24 mouse cellular contexts compared by ENCODE assay signal in the genomic region with DNA sequence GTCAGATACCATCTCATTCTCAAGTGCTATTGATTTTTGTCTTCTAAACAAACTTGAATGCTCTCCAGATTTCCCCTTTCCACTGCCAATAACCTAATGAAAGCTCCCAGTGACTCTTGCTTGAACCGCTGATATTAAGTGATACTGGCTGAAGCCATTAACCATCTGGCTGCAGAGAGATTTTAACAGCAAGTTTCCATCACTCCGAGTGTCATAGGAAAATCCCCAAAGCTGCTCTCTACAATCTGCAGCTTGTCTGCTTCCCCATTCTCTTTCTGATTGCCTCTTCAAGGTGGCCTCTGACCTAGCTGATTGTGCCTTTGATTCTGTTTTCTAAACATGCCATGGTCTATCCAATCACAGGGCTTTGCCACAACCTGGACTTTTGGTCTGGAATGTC.
A peak's percentile ranks its signal among the peaks of the same experiment; 100 is the strongest.
DNase-seq lines count a peak whose midpoint lies in the region; ATAC-seq and TF ChIP-seq lines count a peak whose summit lies in the region.
"Had no signal": no experiment of that assay in that cellular context is flagged by ENCODE, and none has a peak within 500 bp of the region (broad histone marks: within the 10 kb centered on the region; RNA-seq: fewer than 3 reads in every experiment).

No protein-coding gene starts in this region.

- H3K4me1 ChIP-seq in liver, adult 2 months (ENCODE audit: control insufficient read depth, insufficient read depth, low read length) = no peaks in the 10 kb centered on the region
- no peaks in the 10 kb centered on the region for H3K4me1 ChIP-seq in stomach, embryonic 14.5 days (ENCODE audit: control insufficient read depth, insufficient read depth, low read length)
- no peaks in the 10 kb centered on the region for H3K4me1 ChIP-seq in stomach, postnatal 0 days (replicated peaks; ENCODE audit: control insufficient read depth, insufficient read depth)
- no peaks in the 10 kb centered on the region for H3K4me1 ChIP-seq in lung, postnatal 0 days (ENCODE audit: insufficient read depth, low read depth, low read length)
- peaks cover 9% of the 10 kb centered on the region; the same call in 1 of the 2 replicates for H3K4me1 ChIP-seq in forebrain, embryonic 10.5 days
- H3K4me1 ChIP-seq in hindbrain, embryonic 14.5 days (replicated peaks; ENCODE audit: control insufficient read depth, insufficient read depth, low read length) = no peaks in the 10 kb centered on the region
- H3K4me1 ChIP-seq: heart, embryonic 12.5 days; kidney, embryonic 15.5 days; limb, embryonic 10.5 days; megakaryocyte, embryonic 14.5 days; neural tube, embryonic 15.5 days had no signal

- H3K79me2 ChIP-seq in liver, adult 2 months (ENCODE audit: control insufficient read depth, insufficient read depth, low read length) = no peaks in the 10 kb centered on the region

- ATAC-seq in stomach, embryonic 14.5 days (ENCODE audit: insufficient number of reproducible peaks, insufficient read depth, low FRiP score, low read depth) = peak; percentile 28; the same call in 1 of the 2 replicates
- ATAC-seq in stomach, postnatal 0 days (ENCODE audit: low FRiP score, low TSS enrichment) = no peak
- ATAC-seq in lung, postnatal 0 days = no peak
- no peak for ATAC-seq in hindbrain, embryonic 14.5 days (ENCODE audit: low FRiP score)
- ATAC-seq: forebrain, embryonic 16.5 days; liver, postnatal 0 days had no signal

- TF ChIP-seq CTCF in liver, adult 2 months (IDR thresholded peaks at IDR 0.05; ENCODE audit: low read depth, low read length) = no peak
- TF ChIP-seq CTCF in stomach, postnatal 0 days (IDR thresholded peaks at IDR 0.05; ENCODE audit: low read depth) = no peak
- no peak for TF ChIP-seq CTCF in lung, postnatal 0 days (IDR thresholded peaks at IDR 0.05)

- DNase-seq in liver, adult 2 months (ENCODE audit: extremely low read depth, low read depth, low spot score) = peak; percentile 4
- DNase-seq in liver = no peak
- no peak for DNase-seq in stomach, postnatal 0 days (ENCODE audit: low spot score)
- DNase-seq in lung, postnatal 0 days (ENCODE audit: low spot score) = peak; percentile 6
- peak; percentile 1 for DNase-seq in yolk sac, embryonic 10.5 days (ENCODE audit: low spot score)
- DNase-seq in forebrain, embryonic 10.5 days (ENCODE audit: extremely low spot score, low spot score) = no peak
- no peak for DNase-seq in hindbrain, embryonic 14.5 days (ENCODE audit: low spot score)
- DNase-seq: adrenal gland, postnatal 36 days; cerebellum, adult 11 months; gastrocnemius, postnatal 14 days; heart, adult 18-20 months; heart, postnatal 10 days; kidney, adult 11 months; kidney, postnatal 4 days; liver, postnatal 0 days; right cerebral cortex, postnatal 14 days had no signal

- no peak overlapping the region for H3K4me2 ChIP-seq in stomach, embryonic 14.5 days (replicated peaks; ENCODE audit: low read depth, low read length)
- H3K4me2 ChIP-seq in stomach, postnatal 0 days (replicated peaks; ENCODE audit: low read depth) = no peak overlapping the region
- no peak overlapping the region for H3K4me2 ChIP-seq in lung, postnatal 0 days (replicated peaks; ENCODE audit: low read depth, low read length)
- H3K4me2 ChIP-seq in hindbrain, embryonic 14.5 days (replicated peaks) = no peak overlapping the region
- H3K4me2 ChIP-seq: heart, embryonic 12.5 days; kidney, embryonic 15.5 days; liver, embryonic 11.5 days; neural tube, embryonic 15.5 days had no signal

- WGBS in liver, adult 2 months = 59% methylated on average over 2 of the region's 2 CpGs
- 27% methylated on average over 2 of the region's 2 CpGs for WGBS in stomach, embryonic 14.5 days
- 43% methylated on average over 2 of the region's 2 CpGs for WGBS in stomach, postnatal 0 days
- 31% methylated on average over 2 of the region's 2 CpGs for WGBS in lung, postnatal 0 days
- WGBS in forebrain, embryonic 10.5 days = 65% methylated on average over 2 of the region's 2 CpGs
- 46% methylated on average over 2 of the region's 2 CpGs for WGBS in hindbrain, embryonic 14.5 days

- TF ChIP-seq EP300 in stomach, postnatal 0 days (optimal IDR thresholded peaks at IDR 0.05) = no peak
- TF ChIP-seq EP300 in lung, postnatal 0 days (IDR thresholded peaks at IDR 0.05) = no peak

- TF ChIP-seq POLR2A in liver, adult 2 months (IDR thresholded peaks at IDR 0.05; ENCODE audit: extremely low read depth, insufficient read depth, low read length) = no peak

- no peaks in the 10 kb centered on the region for H3K9me3 ChIP-seq in stomach, embryonic 14.5 days (ENCODE audit: control insufficient read depth, low read depth, low read length)
- no peaks in the 10 kb centered on the region for H3K9me3 ChIP-seq in stomach, postnatal 0 days (ENCODE audit: control insufficient read depth, low read length)
- H3K9me3 ChIP-seq in lung, postnatal 0 days (ENCODE audit: low read length) = no peaks in the 10 kb centered on the region
- H3K9me3 ChIP-seq in forebrain, embryonic 10.5 days = no peaks in the 10 kb centered on the region
- no peaks in the 10 kb centered on the region for H3K9me3 ChIP-seq in hindbrain, embryonic 14.5 days (ENCODE audit: control insufficient read depth, low read length)
- H3K9me3 ChIP-seq: kidney, embryonic 15.5 days; limb, embryonic 10.5 days; neural tube, embryonic 15.5 days had no signal

- H3K36me3 ChIP-seq in liver, adult 2 months (ENCODE audit: control insufficient read depth, insufficient read depth, low read length) = no peaks in the 10 kb centered on the region
- no peaks in the 10 kb centered on the region for H3K36me3 ChIP-seq in stomach, embryonic 14.5 days (ENCODE audit: control insufficient read depth, insufficient read depth, low read length)
- no peaks in the 10 kb centered on the region for H3K36me3 ChIP-seq in stomach, postnatal 0 days (ENCODE audit: control insufficient read depth, insufficient read depth, low read length)
- H3K36me3 ChIP-seq in lung, postnatal 0 days (ENCODE audit: insufficient read depth, low read length) = no peaks in the 10 kb centered on the region
- no peaks in the 10 kb centered on the region for H3K36me3 ChIP-seq in forebrain, embryonic 10.5 days (replicated peaks)
- H3K36me3 ChIP-seq in hindbrain, embryonic 14.5 days (replicated peaks; ENCODE audit: control insufficient read depth, insufficient read depth) = no peaks in the 10 kb centered on the region
- H3K36me3 ChIP-seq: heart, embryonic 12.5 days; kidney, embryonic 15.5 days; limb, embryonic 10.5 days; neural tube, embryonic 15.5 days had no signal

- no peak overlapping the region for H3K9ac ChIP-seq in liver, adult 2 months (ENCODE audit: low read depth, low read length)
- no peak overlapping the region for H3K9ac ChIP-seq in stomach, embryonic 14.5 days (replicated peaks; ENCODE audit: low read depth, low read length)
- H3K9ac ChIP-seq in stomach, postnatal 0 days (ENCODE audit: low read length) = no peak overlapping the region
- H3K9ac ChIP-seq in lung, postnatal 0 days (replicated peaks; ENCODE audit: low read depth) = no peak overlapping the region
- H3K9ac ChIP-seq in hindbrain, embryonic 14.5 days = no peak overlapping the region
- H3K9ac ChIP-seq: heart, embryonic 12.5 days; kidney, embryonic 15.5 days; liver, postnatal 0 days; neural tube, embryonic 15.5 days had no signal

- H3K27me3 ChIP-seq in liver, adult 2 months (ENCODE audit: control insufficient read depth, insufficient read depth, low read length) = no peaks in the 10 kb centered on the region
- no peaks in the 10 kb centered on the region for H3K27me3 ChIP-seq in stomach, embryonic 14.5 days (ENCODE audit: control insufficient read depth, insufficient read depth, low read length)
- no peaks in the 10 kb centered on the region for H3K27me3 ChIP-seq in stomach, postnatal 0 days (ENCODE audit: control insufficient read depth, insufficient read depth, low read length)
- no peaks in the 10 kb centered on the region for H3K27me3 ChIP-seq in lung, postnatal 0 days (replicated peaks; ENCODE audit: insufficient read depth, low read length)
- 0 out of 2 replicates have a peak, but pooled peaks cover 4% of the 10 kb centered on the region for H3K27me3 ChIP-seq in forebrain, embryonic 10.5 days (ENCODE audit: poor library complexity, severe bottlenecking)
- no peaks in the 10 kb centered on the region for H3K27me3 ChIP-seq in hindbrain, embryonic 14.5 days (ENCODE audit: control insufficient read depth, insufficient read depth, low read length)
- H3K27me3 ChIP-seq: heart, embryonic 12.5 days; kidney, embryonic 15.5 days; megakaryocyte, embryonic 14.5 days; neural tube, embryonic 15.5 days had no signal

- no peak overlapping the region for H3K27ac ChIP-seq in liver, adult 2 months (replicated peaks; ENCODE audit: insufficient read depth, low read depth, low read length)
- no peak overlapping the region for H3K27ac ChIP-seq in stomach, embryonic 14.5 days (ENCODE audit: low read length)
- no peak overlapping the region for H3K27ac ChIP-seq in stomach, postnatal 0 days (replicated peaks)
- no peak overlapping the region for H3K27ac ChIP-seq in lung, postnatal 0 days (ENCODE audit: low read length)
- no peak overlapping the region for H3K27ac ChIP-seq in forebrain, embryonic 10.5 days
- no peak overlapping the region for H3K27ac ChIP-seq in hindbrain, embryonic 14.5 days
- H3K27ac ChIP-seq: kidney, embryonic 15.5 days; limb, embryonic 10.5 days; neural tube, embryonic 15.5 days had no signal

- no peak overlapping the region for H3K4me3 ChIP-seq in liver, adult 2 months (ENCODE audit: insufficient read depth, low read depth, low read length)
- H3K4me3 ChIP-seq in stomach, embryonic 14.5 days (ENCODE audit: low read depth, low read length) = no peak overlapping the region
- H3K4me3 ChIP-seq in stomach, postnatal 0 days (ENCODE audit: low read depth, low read length) = no peak overlapping the region
- no peak overlapping the region for H3K4me3 ChIP-seq in lung, postnatal 0 days (ENCODE audit: low read depth, low read length)
- no peak overlapping the region for H3K4me3 ChIP-seq in forebrain, embryonic 10.5 days
- H3K4me3 ChIP-seq in hindbrain, embryonic 14.5 days (replicated peaks; ENCODE audit: low read length) = no peak overlapping the region
- H3K4me3 ChIP-seq: heart, embryonic 12.5 days; kidney, embryonic 15.5 days; limb, embryonic 10.5 days; megakaryocyte, embryonic 14.5 days; neural tube, embryonic 15.5 days had no signal

Comparison
In these comparisons a context has a peak if more than half of its experiments do, and no peak if none do; other contexts are left out.
1. DNase-seq: peak in liver, adult 2 months (single experiment), lung, postnatal 0 days (single experiment) and yolk sac, embryonic 10.5 days (single experiment); none in liver (single experiment), stomach, postnatal 0 days (single experiment), forebrain, embryonic 10.5 days (single experiment) and hindbrain, embryonic 14.5 days (single experiment).